Mouse (Mus musculus) cerebellum, adult (tissue): Measurements from ENCODE around the gene P2rx4.

Experiments
- ATAC-seq: cut with Nextera tagmentation; 2 replicates; pipeline ENCODE4 v1.9.2; 2017; ENCODE audit warnings: mild to moderate bottlenecking, moderate library complexity, mixed read lengths; ENCODE audit not compliant: insufficient number of reproducible peaks, low FRiP score, low TSS enrichment

The P2rx4 gene

DNA sequence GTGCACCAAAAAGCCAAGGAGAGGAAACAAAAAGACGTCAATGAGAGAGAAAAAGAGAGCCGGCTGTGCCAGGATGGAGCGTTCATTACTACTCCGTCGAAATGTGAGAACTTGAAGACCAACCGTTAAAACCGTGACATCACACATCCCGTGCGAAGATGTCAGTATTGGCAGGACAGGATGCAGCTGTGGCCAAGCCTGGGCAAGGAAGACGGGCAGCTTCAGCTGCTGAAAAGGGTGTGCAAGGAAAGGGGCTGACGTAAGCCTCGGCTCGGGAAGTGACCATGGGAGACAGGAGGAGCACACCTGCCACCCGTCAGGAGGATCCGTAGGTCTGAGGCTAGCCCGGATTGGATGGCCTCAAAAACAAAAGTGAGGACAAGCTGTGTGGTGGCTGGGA lies 47.1 kb downstream of the P2rx4 start:
- ATAC-seq, result no peak

DNA sequence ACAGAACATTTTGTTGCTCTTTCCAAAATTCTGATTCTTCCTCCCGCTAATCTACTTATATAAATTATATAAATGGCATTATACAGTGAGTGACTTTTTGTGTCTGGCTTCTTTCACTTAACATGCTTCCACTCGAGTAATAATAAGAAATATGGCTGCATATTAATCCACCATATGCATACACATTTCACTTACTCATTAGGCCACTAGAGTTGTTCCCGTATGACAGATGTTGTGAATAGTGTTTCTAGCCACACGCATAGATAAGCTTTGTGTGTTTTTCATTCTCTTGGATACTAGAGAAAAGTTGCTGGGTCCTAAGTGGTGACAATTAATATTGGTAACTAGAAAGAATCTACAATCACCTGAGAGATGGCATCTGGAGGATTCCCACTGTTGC lies 48.3 kb downstream of the P2rx4 start:
- no peak for ATAC-seq

GRCm38 (mm10) chr5:122756144-122756543 lies 48.8 kb downstream of the P2rx4 start:
- ATAC-seq, result no peak

DNA sequence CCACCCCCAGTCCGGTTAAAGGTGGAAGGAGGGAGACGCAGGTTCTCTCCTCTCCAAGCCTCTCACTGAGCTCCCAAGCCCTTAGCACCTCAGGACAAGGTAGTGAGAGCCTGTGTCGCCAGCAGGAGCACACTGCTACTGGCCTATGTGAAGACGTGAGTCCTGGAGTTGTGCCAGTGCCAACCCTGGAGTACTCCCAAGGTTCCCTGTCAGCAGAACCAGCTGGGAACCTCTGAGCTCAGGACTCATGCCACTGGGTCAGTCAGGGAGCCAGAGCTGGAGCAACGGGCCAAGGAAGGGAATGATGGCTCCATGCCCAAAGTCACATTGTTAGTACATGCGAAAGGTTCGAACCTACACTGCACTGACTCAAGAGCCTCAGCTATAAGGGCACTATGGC lies 49.3 kb downstream of the P2rx4 start:
- peak; percentile 56; the same call in 1 of the 2 replicates for ATAC-seq

DNA sequence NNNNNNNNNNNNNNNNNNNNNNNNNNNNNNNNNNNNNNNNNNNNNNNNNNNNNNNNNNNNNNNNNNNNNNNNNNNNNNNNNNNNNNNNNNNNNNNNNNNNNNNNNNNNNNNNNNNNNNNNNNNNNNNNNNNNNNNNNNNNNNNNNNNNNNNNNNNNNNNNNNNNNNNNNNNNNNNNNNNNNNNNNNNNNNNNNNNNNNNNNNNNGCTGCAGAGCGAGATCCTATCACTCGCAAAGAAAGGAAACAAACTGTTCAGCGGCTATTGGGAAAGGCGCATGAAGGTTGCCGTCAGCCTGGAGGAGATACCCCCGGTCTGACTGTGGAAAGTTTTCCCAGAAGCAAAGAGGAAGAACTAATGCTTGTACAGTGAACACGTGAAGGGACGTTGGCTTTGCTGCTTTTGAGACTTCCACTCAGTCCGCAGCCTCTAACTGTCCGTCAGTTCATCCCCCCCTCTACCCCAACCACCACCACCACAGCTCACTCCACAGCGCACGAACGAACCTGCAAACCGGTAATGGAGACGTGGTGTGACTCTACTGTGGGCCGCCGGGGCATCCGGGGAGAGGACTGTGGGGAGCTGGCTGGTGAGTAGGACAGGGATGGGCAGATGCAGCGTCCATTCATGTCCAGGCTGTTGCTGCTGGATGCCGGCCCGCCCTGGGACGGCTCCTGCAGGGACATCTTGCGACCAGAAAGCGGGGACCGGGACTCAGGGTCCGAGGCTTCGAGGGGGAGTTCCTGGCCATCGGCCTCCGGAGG lies 56.1 kb downstream of the P2rx4 start:
- ATAC-seq, result peak; percentile 23; the same call in 1 of the 2 replicates

DNA sequence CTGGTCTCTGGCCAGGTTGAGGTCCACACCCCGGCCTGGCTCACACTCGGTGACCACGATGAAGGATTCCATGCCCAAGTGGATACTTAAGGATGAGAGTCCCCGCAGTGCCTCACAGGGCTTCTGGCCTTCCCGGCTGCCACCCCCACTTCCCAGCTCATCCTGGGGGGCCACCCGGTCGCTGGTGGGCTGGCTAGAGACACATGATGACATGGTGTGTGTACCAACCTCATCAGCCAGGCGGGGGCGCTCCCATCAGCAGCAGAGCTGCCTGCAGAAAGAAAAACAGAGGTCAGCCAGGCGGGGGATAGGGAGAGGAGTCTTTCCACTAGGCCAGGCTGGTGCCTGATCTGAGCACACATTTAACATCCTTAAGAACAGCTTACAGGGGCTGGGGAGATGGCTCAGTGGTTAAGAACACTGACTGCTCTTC lies 56.7 kb downstream of the P2rx4 start:
- ATAC-seq, result peak; percentile 51; the same call in 1 of the 2 replicates

DNA sequence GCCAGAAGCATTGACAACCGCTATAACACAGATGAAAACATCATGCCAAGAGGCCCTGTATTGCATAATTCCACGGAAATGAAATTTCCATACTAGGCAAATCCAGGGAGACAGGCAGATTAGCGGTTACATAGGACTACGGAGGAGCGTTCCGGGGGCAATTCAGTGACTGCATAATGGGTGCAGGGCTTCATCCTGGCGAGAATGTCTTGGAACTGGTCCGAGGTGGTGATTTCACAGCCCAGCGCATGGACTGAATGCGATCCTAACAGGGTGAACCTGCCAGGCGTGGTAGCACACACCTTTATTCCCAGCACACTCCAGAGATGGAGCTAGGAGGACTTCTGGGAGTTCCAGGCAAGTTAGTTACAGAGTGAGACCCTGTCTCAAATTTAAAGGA lies 59.9 kb downstream of the P2rx4 start:
- ATAC-seq, result no peak

GRCm38 (mm10) chr5:122769101-122769568 lies 61.8 kb downstream of the P2rx4 start:
- no peak for ATAC-seq

GRCm38 (mm10) chr5:122770304-122770703 lies 63.0 kb downstream of the P2rx4 start:
- peak; percentile 32; the same call in 1 of the 2 replicates for ATAC-seq

DNA sequence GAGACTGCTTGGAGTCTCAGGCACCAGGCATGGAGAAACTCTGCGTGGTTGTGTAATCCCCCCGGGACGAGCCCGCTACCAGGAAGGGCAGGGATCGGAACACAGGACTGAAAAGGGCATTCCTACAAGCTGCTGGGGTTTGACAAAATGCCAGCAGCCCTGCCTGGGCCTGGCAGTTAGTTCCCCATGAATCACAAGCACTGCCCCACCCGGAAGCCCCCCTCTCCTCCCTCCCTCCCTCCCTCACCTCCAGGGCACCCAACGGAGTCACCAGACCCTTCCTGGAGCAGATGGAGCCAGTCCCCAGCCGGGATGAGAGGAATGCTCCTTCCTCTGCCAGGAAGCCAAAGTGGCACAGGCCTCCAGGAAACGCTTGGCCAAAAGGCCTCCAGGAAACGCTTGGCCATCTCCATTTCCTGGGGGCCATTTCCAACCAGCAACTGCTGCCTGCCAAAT lies 63.5 kb downstream of the P2rx4 start:
- peak; percentile 78 for ATAC-seq

DNA sequence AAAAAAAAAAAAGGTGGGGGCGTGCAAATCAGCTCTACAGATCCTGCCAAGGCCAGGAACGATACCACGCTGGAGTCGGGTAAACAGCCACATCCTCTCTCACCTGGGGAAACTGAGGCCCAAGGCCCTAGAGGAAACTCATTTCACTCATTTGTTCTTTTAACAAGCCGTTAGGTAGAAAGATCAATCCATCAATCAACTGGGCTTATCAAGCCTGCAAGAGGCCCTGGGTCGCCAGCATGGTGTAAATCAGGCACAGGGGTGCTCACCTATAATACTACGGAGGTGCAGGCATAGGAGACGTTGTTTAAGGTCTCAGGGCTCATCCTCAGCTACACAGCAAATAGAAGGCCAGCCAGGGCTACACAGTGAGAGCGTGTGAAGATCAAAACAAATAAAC lies 64.1 kb downstream of the P2rx4 start:
- 0 out of 2 replicates have a peak, but pooled peaks have one; percentile 0 for ATAC-seq

- ATAC-seq, result no peak
These were observed 66.4 kb downstream of the P2rx4 start for GRCm38 (mm10) chr5:122773756-122774155.

GRCm38 (mm10) chr5:122774743-122775611 lies 67.6 kb downstream of the P2rx4 start:
- ATAC-seq, result no peak

DNA sequence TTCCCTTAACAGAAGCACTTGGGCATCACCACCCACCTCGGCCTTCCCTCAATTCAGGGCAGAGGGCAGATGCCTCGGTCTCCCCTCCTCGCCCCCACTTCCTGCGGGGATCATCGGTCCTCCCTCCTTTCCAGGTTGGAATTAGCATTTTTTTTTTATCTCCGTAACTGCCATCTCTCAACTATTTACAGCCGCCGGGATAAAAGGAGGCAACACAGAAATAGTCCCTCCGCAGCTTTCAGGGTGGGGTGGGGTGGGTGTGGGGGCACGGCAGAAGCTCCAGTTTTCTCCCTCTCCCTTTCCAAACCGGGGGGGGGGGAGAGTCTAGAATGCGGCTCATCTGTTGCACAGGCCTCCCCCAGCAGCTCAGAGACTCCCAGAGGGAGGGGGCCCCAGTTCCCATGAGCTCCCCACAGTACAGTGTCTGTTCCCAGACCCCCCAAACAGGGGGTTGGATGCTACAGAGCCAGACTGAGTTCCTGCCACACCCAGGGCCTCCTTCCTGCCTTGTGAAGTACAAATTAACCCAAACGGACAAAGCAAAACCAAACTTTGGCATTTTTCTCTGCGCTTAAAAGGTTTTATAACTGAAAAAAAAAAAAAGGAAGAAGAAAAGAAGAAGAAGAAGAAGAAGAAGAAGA lies 68.4 kb downstream of the P2rx4 start:
- no peak for ATAC-seq

GRCm38 (mm10) chr5:122777322-122777721 lies 70.0 kb downstream of the P2rx4 start:
- no peak for ATAC-seq

GRCm38 (mm10) chr5:122778231-122779226 lies 71.2 kb downstream of the P2rx4 start:
- ATAC-seq, result peak; percentile 21; the same call in 1 of the 2 replicates
